Mouse (Mus musculus): ENCODE data around the gene Rusc1. TPM values are rescaled to one million over a fixed set of nuclear protein-coding genes. Genes with fewer than 3 reads are reported as not detected.
"Not testable (repeated sequence)": the region's sequence is repeated elsewhere in the genome, so short reads cannot be mapped to it uniquely, and the experiment has no call there.

The Rusc1 gene
- polyA plus RNA-seq, 1 experiment from 2014 or later, result 13.9 TPM

- Histone ChIP-seq H3K9me3 (ENCODE audit: low read depth, low read length) (no peaks in the 10 kb centered on the region), H3K36me3 (ENCODE audit: insufficient read depth) (0 out of 2 replicates have a peak, but pooled peaks cover 10% of the 10 kb centered on the region), H3K4me2 (peak overlapping the region; percentile 53), H3K4me1 (ENCODE audit: insufficient read depth) (peaks cover 11% of the 10 kb centered on the region; the same call in 1 of the 2 replicates), H3K4me3 (ENCODE audit: low read depth, low read length) (0 out of 2 replicates have a peak overlapping the region, but pooled peaks have one; percentile 11), H3K9ac (no peak overlapping the region), H3K27ac (ENCODE audit: low read depth) (no peak overlapping the region; the same call in 1 of the 2 replicates), H3K27me3 (ENCODE audit: insufficient read depth, low read length) (peaks cover 16% of the 10 kb centered on the region)
- 23% methylated on average over 21 of the region's 21 CpGs for WGBS
- TF ChIP-seq CTCF (IDR thresholded peaks at IDR 0.05; ENCODE audit: low read depth), result peak; percentile 79
- ATAC-seq (ENCODE audit: insufficient read depth) (no peak), DNase-seq (peak; percentile 90)
Observed at GRCm38 (mm10) chr3:89087338-89088110, 5.6 kb downstream of the Rusc1 start.

- Histone ChIP-seq H3K4me2 (no peak overlapping the region), H3K27me3 (ENCODE audit: insufficient read depth, low read length) (0 out of 2 replicates have a peak, but pooled peaks cover 7% of the 10 kb centered on the region), H3K9ac (no peak overlapping the region), H3K4me1 (ENCODE audit: insufficient read depth) (peaks cover 6% of the 10 kb centered on the region; the same call in 1 of the 2 replicates), H3K4me3 (ENCODE audit: low read depth, low read length) (no peak overlapping the region), H3K9me3 (ENCODE audit: low read depth, low read length) (no peaks in the 10 kb centered on the region), H3K36me3 (ENCODE audit: insufficient read depth) (peaks cover 16% of the 10 kb centered on the region), H3K27ac (ENCODE audit: low read depth) (no peak overlapping the region)
- no peak for ATAC-seq (ENCODE audit: insufficient read depth)
- no peak for DNase-seq
- no peak for TF ChIP-seq CTCF (IDR thresholded peaks at IDR 0.05; ENCODE audit: low read depth)
- 80% methylated on average over 12 of the region's 12 CpGs for WGBS
Observed at GRCm38 (mm10) chr3:89084654-89085190, 8.4 kb downstream of the Rusc1 start.

GRCm38 (mm10) chr3:89084133-89084532 is 9.0 kb downstream of the Rusc1 start:
- peaks cover 22% of the 10 kb centered on the region for H3K36me3 ChIP-seq (ENCODE audit: insufficient read depth)
- DNase-seq (no peak), ATAC-seq (ENCODE audit: insufficient read depth) (no peak)
- H3K4me1 ChIP-seq (ENCODE audit: insufficient read depth), result peaks cover 6% of the 10 kb centered on the region; the same call in 1 of the 2 replicates
- TF ChIP-seq CTCF (IDR thresholded peaks at IDR 0.05; ENCODE audit: low read depth), result no peak
- H3K9me3 ChIP-seq (ENCODE audit: low read depth, low read length), result no peaks in the 10 kb centered on the region
- 68% methylated on average over 2 of the region's 2 CpGs for WGBS
- no peak overlapping the region for H3K4me3 ChIP-seq (ENCODE audit: low read depth, low read length)
- no peak overlapping the region for H3K27ac ChIP-seq (ENCODE audit: low read depth)
- no peak overlapping the region for H3K9ac ChIP-seq
- H3K27me3 ChIP-seq (ENCODE audit: insufficient read depth, low read length), result 0 out of 2 replicates have a peak, but pooled peaks cover 5% of the 10 kb centered on the region
- no peak overlapping the region for H3K4me2 ChIP-seq

GRCm38 (mm10) chr3:89082287-89082686 is 10.8 kb downstream of the Rusc1 start:
- not testable (repeated sequence) for H3K27me3 ChIP-seq (ENCODE audit: insufficient read depth, low read length); H3K9me3 ChIP-seq (ENCODE audit: low read depth, low read length); H3K9ac ChIP-seq; ATAC-seq (ENCODE audit: insufficient read depth); H3K4me2 ChIP-seq; H3K4me1 ChIP-seq (ENCODE audit: insufficient read depth); H3K4me3 ChIP-seq (ENCODE audit: low read depth, low read length); H3K27ac ChIP-seq (ENCODE audit: low read depth); DNase-seq
- peaks cover 33% of the 10 kb centered on the region for H3K36me3 ChIP-seq (ENCODE audit: insufficient read depth)

GRCm38 (mm10) chr3:89077383-89077782 is 15.7 kb downstream of the Rusc1 start:
- Histone ChIP-seq H3K27me3 (ENCODE audit: insufficient read depth, low read length) (no peaks in the 10 kb centered on the region), H3K9me3 (ENCODE audit: low read depth, low read length) (no peaks in the 10 kb centered on the region), H3K4me1 (ENCODE audit: insufficient read depth) (no peaks in the 10 kb centered on the region), H3K4me2 (no peak overlapping the region), H3K36me3 (ENCODE audit: insufficient read depth) (peaks cover 76% of the 10 kb centered on the region), H3K27ac (ENCODE audit: low read depth) (no peak overlapping the region), H3K4me3 (ENCODE audit: low read depth, low read length) (no peak overlapping the region), H3K9ac (no peak overlapping the region)
- ATAC-seq (ENCODE audit: insufficient read depth) (no peak), DNase-seq (no peak)
- 87% methylated on average over 9 of the region's 9 CpGs for WGBS
- TF ChIP-seq CTCF (IDR thresholded peaks at IDR 0.05; ENCODE audit: low read depth), result no peak

- Histone ChIP-seq H3K4me1 (ENCODE audit: insufficient read depth) (no peaks in the 10 kb centered on the region), H3K27me3 (ENCODE audit: insufficient read depth, low read length) (no peaks in the 10 kb centered on the region), H3K9ac (no peak overlapping the region), H3K27ac (ENCODE audit: low read depth) (no peak overlapping the region), H3K4me3 (ENCODE audit: low read depth, low read length) (no peak overlapping the region), H3K9me3 (ENCODE audit: low read depth, low read length) (no peaks in the 10 kb centered on the region), H3K36me3 (ENCODE audit: insufficient read depth) (peaks cover 94% of the 10 kb centered on the region), H3K4me2 (no peak overlapping the region)
- no peak for DNase-seq
- ATAC-seq (ENCODE audit: insufficient read depth), result no peak
- TF ChIP-seq CTCF (IDR thresholded peaks at IDR 0.05; ENCODE audit: low read depth), result no peak
Observed at GRCm38 (mm10) chr3:89067265-89067664, 25.8 kb downstream of the Rusc1 start.

GRCm38 (mm10) chr3:89061696-89062095 is 31.4 kb downstream of the Rusc1 start:
- DNase-seq, result no peak
- H3K27me3 ChIP-seq (ENCODE audit: insufficient read depth, low read length), result no peaks in the 10 kb centered on the region
- peaks cover 89% of the 10 kb centered on the region for H3K36me3 ChIP-seq (ENCODE audit: insufficient read depth)
- ATAC-seq (ENCODE audit: insufficient read depth), result no peak
- H3K4me1 ChIP-seq (ENCODE audit: insufficient read depth), result no peaks in the 10 kb centered on the region
- H3K9me3 ChIP-seq (ENCODE audit: low read depth, low read length), result no peaks in the 10 kb centered on the region
- no peak for TF ChIP-seq CTCF (IDR thresholded peaks at IDR 0.05; ENCODE audit: low read depth)
- H3K9ac ChIP-seq, result no peak overlapping the region
- no peak overlapping the region for H3K4me2 ChIP-seq
- H3K27ac ChIP-seq (ENCODE audit: low read depth), result no peak overlapping the region
- H3K4me3 ChIP-seq (ENCODE audit: low read depth, low read length), result no peak overlapping the region
- 79% methylated on average over 3 of the region's 3 CpGs for WGBS

All from lung, embryonic 14.5 days (tissue).